1 mouse cellular context compared by ENCODE assay signal in the genomic region with DNA sequence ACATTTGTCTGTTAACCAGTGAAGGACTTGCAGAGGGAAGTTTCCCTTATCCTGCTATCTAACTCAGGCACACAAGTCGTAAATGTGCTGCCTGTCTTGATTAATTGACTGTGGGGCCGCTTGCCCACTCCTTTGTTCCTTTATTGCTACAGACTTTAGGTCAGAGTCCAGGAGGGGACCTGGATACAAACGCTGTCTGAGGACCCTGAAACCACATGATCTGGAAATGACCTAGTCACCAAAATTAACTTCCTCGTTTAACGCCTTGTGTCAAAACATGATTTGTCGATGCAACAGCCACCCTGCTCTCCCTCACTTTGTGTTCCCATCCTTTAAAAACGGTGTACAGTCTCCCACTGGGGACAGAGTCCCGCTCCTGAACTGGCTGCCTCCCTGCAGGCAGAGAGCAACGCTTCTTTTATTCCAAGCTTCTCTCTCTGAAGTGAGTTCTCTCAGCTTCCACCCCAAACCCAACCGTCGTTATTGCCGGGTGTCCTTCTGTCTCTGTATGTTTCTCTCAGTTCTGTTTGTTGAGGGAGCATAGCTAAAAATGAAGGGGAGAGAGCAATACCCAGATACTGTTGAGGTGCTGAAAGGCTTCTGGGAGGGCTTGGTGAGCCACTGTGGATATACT.
TF ChIP-seq lines count a peak whose summit lies in the region.

No protein-coding gene starts in this region.

TF ChIP-seq in MEL, 35 proteins besides CTCF, POLR2A, EP300 and RAD21 (continued from another document):
- TF ChIP-seq HCFC1 (IDR thresholded peaks at IDR 0.05; ENCODE audit: low read depth, low read length) (0 out of 2 replicates have a peak, but pooled peaks have one; percentile 11), SMC3 (IDR thresholded peaks at IDR 0.05; ENCODE audit: low read depth, low read length) (no peak), SIN3A (IDR thresholded peaks at IDR 0.05; ENCODE audit: low read length) (peak; percentile 77), ZKSCAN1 (IDR thresholded peaks at IDR 0.05; ENCODE audit: low read depth, low read length) (no peak), ZMIZ1 (IDR thresholded peaks at IDR 0.05; ENCODE audit: low read depth, low read length) (peak; percentile 47; the same call in 1 of the 2 replicates), MYB (IDR thresholded peaks at IDR 0.05; ENCODE audit: low read depth, low read length) (peak; percentile 78; the same call in 1 of the 2 replicates), ZC3H11A (IDR thresholded peaks at IDR 0.05; ENCODE audit: low read depth, low read length) (no peak), NELFE (IDR thresholded peaks at IDR 0.05; ENCODE audit: low read depth, low read length) (peak; percentile 71; the same call in 1 of the 2 replicates), KAT2A (conservative IDR thresholded peaks at IDR 0.05; ENCODE audit: low read depth, low read length) (no peak), BHLHE40 (IDR thresholded peaks at IDR 0.05; ENCODE audit: borderline replicate concordance, low read depth, low read length) (no peak), CHD1 (IDR thresholded peaks at IDR 0.05; ENCODE audit: low read depth, low read length) (peak; percentile 83; the same call in 1 of the 2 replicates), TBP (IDR thresholded peaks at IDR 0.05; ENCODE audit: low read depth, low read length) (peak; percentile 88), ZNF384 (IDR thresholded peaks at IDR 0.05; ENCODE audit: low read depth, low read length) (no peak)
